In the genomic region with DNA sequence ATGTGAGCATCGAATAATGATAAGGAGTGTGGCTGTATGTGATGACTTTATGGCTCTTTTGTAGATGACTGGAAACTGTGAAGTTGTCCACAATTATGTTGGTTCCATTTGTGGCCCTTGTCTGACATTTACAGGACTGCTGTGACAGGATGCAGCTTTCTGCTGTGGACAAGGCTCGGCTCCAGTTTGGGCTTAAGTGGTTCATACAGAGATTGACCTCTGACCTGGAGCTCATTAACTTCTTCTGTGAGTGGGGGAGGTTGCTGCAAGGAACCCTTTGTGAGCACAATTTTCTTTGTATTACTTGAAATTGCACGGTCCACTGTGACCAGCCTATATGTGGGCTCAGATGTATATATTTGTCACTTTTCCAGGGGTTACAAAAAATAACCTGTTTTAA, we compare ENCODE assay signal across 18 mouse cellular contexts.
DNase-seq lines count a peak whose midpoint lies in the region; ATAC-seq and TF ChIP-seq lines count a peak whose summit lies in the region.
"Had no signal": no experiment of that assay in that cellular context is flagged by ENCODE, and none has a peak within 500 bp of the region (broad histone marks: within the 10 kb centered on the region; RNA-seq: fewer than 3 reads in every experiment).

No protein-coding gene starts in this region.

- H3K4me2 ChIP-seq in kidney, postnatal 0 days (ENCODE audit: low read length), result no peak overlapping the region
- no peak overlapping the region for H3K4me2 ChIP-seq in limb, embryonic 11.5 days (ENCODE audit: low read depth, severe bottlenecking)
- H3K4me2 ChIP-seq: forebrain, embryonic 13.5 days; hindbrain, embryonic 13.5 days; intestine, embryonic 15.5 days; limb, embryonic 15.5 days had no signal

- no peak overlapping the region for H3K9ac ChIP-seq in kidney, postnatal 0 days (ENCODE audit: low read depth, low read length)
- H3K9ac ChIP-seq in limb, embryonic 11.5 days (ENCODE audit: low read length), result no peak overlapping the region
- H3K9ac ChIP-seq: forebrain, embryonic 13.5 days; hindbrain, embryonic 13.5 days; intestine, embryonic 15.5 days; limb, embryonic 15.5 days; liver, postnatal 0 days had no signal

- DNase-seq in kidney, postnatal 0 days (ENCODE audit: low spot score), result peak; percentile 59
- no peak for DNase-seq in kidney, adult 11 months
- peak; percentile 81 for DNase-seq in embryo, embryonic 10.5 days (ENCODE audit: low spot score)
- peak; percentile 35 for DNase-seq in embryo, embryonic 11.5 days (ENCODE audit: low read depth, low spot score)
- DNase-seq in limb, embryonic 11.5 days (ENCODE audit: low spot score), result peak; percentile 54
- no peak for DNase-seq in left cerebral cortex, postnatal 10 days (ENCODE audit: extremely low spot score in 1 of 2, low spot score in 2 of 2)
- DNase-seq in cerebellum, postnatal 10 days, result no peak
- DNase-seq: adrenal gland, adult 2 months; cerebellum, adult 8-10 months; gastrocnemius, postnatal 14 days; liver, postnatal 0 days; right cerebral cortex, adult 18-20 months; thymus, postnatal 25 days had no signal

- H3K4me1 ChIP-seq in kidney, postnatal 0 days (replicated peaks; ENCODE audit: insufficient read depth, low read length), result no peaks in the 10 kb centered on the region
- H3K4me1 ChIP-seq in limb, embryonic 11.5 days (ENCODE audit: control insufficient read depth, insufficient read depth, low read length), result 0 out of 2 replicates have a peak, but pooled peaks cover 9% of the 10 kb centered on the region
- H3K4me1 ChIP-seq: intestine, embryonic 15.5 days; limb, embryonic 15.5 days had no signal

- H3K9me3 ChIP-seq in kidney, postnatal 0 days (replicated peaks; ENCODE audit: low read length), result no peaks in the 10 kb centered on the region
- no peaks in the 10 kb centered on the region for H3K9me3 ChIP-seq in limb, embryonic 11.5 days (ENCODE audit: control insufficient read depth, low read length)
- H3K9me3 ChIP-seq: forebrain, embryonic 13.5 days; hindbrain, embryonic 13.5 days; intestine, embryonic 15.5 days; limb, embryonic 15.5 days; midbrain, embryonic 10.5 days had no signal

- no peaks in the 10 kb centered on the region for H3K27me3 ChIP-seq in kidney, postnatal 0 days (ENCODE audit: insufficient read depth, low read length)
- no peaks in the 10 kb centered on the region for H3K27me3 ChIP-seq in limb, embryonic 11.5 days (ENCODE audit: control insufficient read depth, insufficient read depth, low read length)
- H3K27me3 ChIP-seq: forebrain, embryonic 13.5 days; hindbrain, embryonic 13.5 days; intestine, embryonic 15.5 days; limb, embryonic 15.5 days had no signal

- no peaks in the 10 kb centered on the region for H3K36me3 ChIP-seq in kidney, postnatal 0 days (ENCODE audit: insufficient read depth, low read length)
- H3K36me3 ChIP-seq in limb, embryonic 11.5 days (ENCODE audit: control insufficient read depth, insufficient read depth, low read length), result no peaks in the 10 kb centered on the region
- H3K36me3 ChIP-seq: hindbrain, embryonic 13.5 days; intestine, embryonic 15.5 days; limb, embryonic 15.5 days; midbrain, embryonic 10.5 days had no signal

- H3K4me3 ChIP-seq in kidney, postnatal 0 days (replicated peaks; ENCODE audit: low read depth, low read length), result no peak overlapping the region
- H3K4me3 ChIP-seq in limb, embryonic 11.5 days (ENCODE audit: low read depth, low read length), result no peak overlapping the region
- H3K4me3 ChIP-seq: forebrain, embryonic 13.5 days; hindbrain, embryonic 13.5 days; intestine, embryonic 15.5 days; limb, embryonic 15.5 days; midbrain, embryonic 10.5 days had no signal

- no peak for TF ChIP-seq CTCF in kidney, postnatal 0 days (IDR thresholded peaks at IDR 0.05; ENCODE audit: low read depth)

- H3K27ac ChIP-seq in kidney, postnatal 0 days, result no peak overlapping the region
- no peak overlapping the region; the same call in 1 of the 2 replicates for H3K27ac ChIP-seq in limb, embryonic 11.5 days (replicated peaks; ENCODE audit: low read depth, low read length)
- H3K27ac ChIP-seq: forebrain, embryonic 13.5 days; hindbrain, embryonic 13.5 days; intestine, embryonic 15.5 days; limb, embryonic 15.5 days; midbrain, embryonic 10.5 days had no signal

- 23% methylated on average over 3 of the region's 3 CpGs for WGBS in kidney, postnatal 0 days
- 11% methylated on average over 3 of the region's 3 CpGs for WGBS in limb, embryonic 11.5 days

- no peak for ATAC-seq in kidney, postnatal 0 days (replicated peaks; ENCODE audit: low FRiP score, low read depth)
- ATAC-seq in limb, embryonic 11.5 days (ENCODE audit: insufficient number of reproducible peaks, low FRiP score, low TSS enrichment, low read depth), result no peak
- ATAC-seq: forebrain, embryonic 13.5 days; intestine, embryonic 15.5 days; liver, postnatal 0 days had no signal

- intact Hi-C loops in left cerebral cortex, postnatal 10 days (cut with DNase I), result no loop called here

Comparison
In these comparisons a context has a peak if more than half of its experiments do, and no peak if none do; other contexts are left out.
1. DNase-seq: peak in kidney, postnatal 0 days (single experiment), embryo, embryonic 10.5 days (single experiment), embryo, embryonic 11.5 days (single experiment) and limb, embryonic 11.5 days (single experiment); none in kidney, adult 11 months (single experiment), left cerebral cortex, postnatal 10 days (0 of 2) and cerebellum, postnatal 10 days (0 of 2).